Mouse (Mus musculus) embryonic facial prominence, embryonic 13.5 days (tissue): ENCODE data around the gene Tprgl. TPM values are rescaled to one million over a fixed set of nuclear protein-coding genes. Genes with fewer than 3 reads are reported as not detected.

Source experiments
- ATAC-seq: fragments of 200-750 bp; cut with Nextera tagmentation; 2 replicates; pipeline ENCODE4 v1.8.0; 2017; ENCODE audit warnings: low read depth; ENCODE audit not compliant: insufficient number of reproducible peaks, insufficient read depth, low FRiP score, low TSS enrichment
- H3K27ac ChIP-seq: fragments of 300-500 bp; sonication (generic); 2 replicates; pipeline ENCODE4 v1.5.1; 2015; ENCODE audit warnings: moderate library complexity, mild to moderate bottlenecking, inconsistent platforms
- H3K27me3 ChIP-seq: fragments of 300-500 bp; sonication (generic); 2 replicates; pipeline ENCODE4 v1.6.1; 2015; ENCODE audit warnings: mild to moderate bottlenecking, inconsistent platforms
- H3K36me3 ChIP-seq: fragments of 300-500 bp; sonication (generic); 2 replicates; pipeline ENCODE4 v1.6.1; 2015; ENCODE audit warnings: mild to moderate bottlenecking, inconsistent platforms
- H3K4me1 ChIP-seq: fragments of 300-500 bp; sonication (generic); 2 replicates; pipeline ENCODE4 v1.6.1; 2015; ENCODE audit warnings: inconsistent platforms
- H3K4me2 ChIP-seq: fragments of 300-500 bp; sonication (generic); 2 replicates; pipeline ENCODE4 v1.6.1; 2015; ENCODE audit warnings: moderate library complexity, mild to moderate bottlenecking, inconsistent platforms
- H3K4me3 ChIP-seq: fragments of 300-500 bp; sonication (generic); 2 replicates; pipeline ENCODE4 v1.5.1; 2015; ENCODE audit warnings: mild to moderate bottlenecking, inconsistent platforms
- H3K9ac ChIP-seq: fragments of 300-500 bp; sonication (generic); 2 replicates; pipeline ENCODE4 v1.6.1; 2015; ENCODE audit warnings: mild to moderate bottlenecking, inconsistent platforms
- H3K9me3 ChIP-seq: fragments of 300-500 bp; sonication (generic); 2 replicates; pipeline ENCODE4 v1.6.1; 2016; ENCODE audit warnings: inconsistent platforms
- WGBS: fragments of 180-500 bp; shearing (Covaris S2); methylation state at CpG from one replicate; pipeline ENCODE4 v1.1.7; 2015; ENCODE audit warnings: mixed read lengths; 5-methylcytosine and 5-hydroxymethylcytosine counted together
- polyA plus RNA-seq: library from polyadenylated mRNA; unstranded; fragments of >200 nt; fragmentation: Nextera tagmentation; extraction: Ambion mirVana; gene quantifications from 2 replicates; pipeline ENCODE4 v1.2.1, GENCODE M21; 2015

The Tprgl gene
- polyA plus RNA-seq, 1 experiment from 2014 or later: 129 TPM

GRCm38 (mm10) chr4:154159002-154159401, 1.5 kb downstream of the Tprgl start:
- no peak overlapping the region for H3K9ac ChIP-seq
- H3K36me3 ChIP-seq: peaks cover 50% of the 10 kb centered on the region
- H3K4me3 ChIP-seq: peak overlapping the region; percentile 88; the same call in 1 of the 2 replicates
- H3K9me3 ChIP-seq: no peaks in the 10 kb centered on the region
- H3K27me3 ChIP-seq: no peaks in the 10 kb centered on the region
- H3K4me2 ChIP-seq: peak overlapping the region; percentile 84
- no peak for ATAC-seq
- WGBS: 17% methylated on average over 6 of the region's 6 CpGs
- H3K4me1 ChIP-seq: peaks cover 20% of the 10 kb centered on the region
- no peak overlapping the region for H3K27ac ChIP-seq

DNA sequence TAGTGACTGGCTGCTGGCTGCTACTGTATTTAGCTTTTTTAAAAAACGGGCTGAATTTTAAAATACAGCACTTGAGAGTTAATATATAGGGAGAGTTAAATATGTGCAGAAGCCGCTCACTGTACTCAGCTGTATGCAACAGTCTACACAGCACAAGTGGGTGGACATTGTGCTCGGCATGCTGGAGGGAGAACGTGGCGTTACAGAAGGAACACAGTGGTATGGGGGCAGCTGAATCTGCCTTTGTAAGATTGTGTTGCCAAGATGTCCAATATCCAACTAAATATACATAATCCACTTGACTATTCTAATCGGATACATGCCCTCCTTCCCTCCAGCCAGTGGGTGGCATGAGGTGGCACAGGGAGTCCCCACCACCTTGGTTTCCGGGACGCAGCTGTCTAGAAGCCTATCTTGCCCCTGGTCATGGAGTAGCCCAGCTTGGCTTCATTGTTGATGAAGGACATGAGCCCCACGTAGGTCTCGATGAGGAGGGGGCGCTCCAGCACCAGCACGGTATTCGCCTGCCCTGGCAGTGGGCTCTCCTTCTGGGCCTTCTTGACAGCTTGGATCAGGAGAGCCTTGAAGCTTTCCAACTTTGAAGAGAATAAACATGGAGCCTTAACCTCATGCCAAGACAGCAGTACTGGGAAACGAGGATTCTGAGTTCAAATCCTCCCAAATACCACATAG, 2.4 kb downstream of the Tprgl start:
- no peak for ATAC-seq

GRCm38 (mm10) chr4:154156050-154156449, 4.4 kb downstream of the Tprgl start:
- 75% methylated on average over 7 of the region's 7 CpGs for WGBS
- Histone ChIP-seq H3K4me2 (no peak overlapping the region), H3K4me1 (peaks cover 13% of the 10 kb centered on the region), H3K9ac (no peak overlapping the region), H3K36me3 (peaks cover 75% of the 10 kb centered on the region), H3K27me3 (no peaks in the 10 kb centered on the region), H3K4me3 (no peak overlapping the region), H3K27ac (no peak overlapping the region), H3K9me3 (no peaks in the 10 kb centered on the region)
- no peak for ATAC-seq

More for the DNA sequence above, 2.4 kb downstream of the Tprgl start:
- no peak overlapping the region for H3K9ac ChIP-seq
- H3K36me3 ChIP-seq: peaks cover 55% of the 10 kb centered on the region
- H3K4me3 ChIP-seq: no peak overlapping the region
- no peaks in the 10 kb centered on the region for H3K27me3 ChIP-seq
- peaks cover 20% of the 10 kb centered on the region for H3K4me1 ChIP-seq
- no peak overlapping the region for H3K27ac ChIP-seq
- no peaks in the 10 kb centered on the region for H3K9me3 ChIP-seq
- no peak overlapping the region for H3K4me2 ChIP-seq
- WGBS: 92% methylated on average over 14 of the region's 14 CpGs

GRCm38 (mm10) chr4:154154104-154154503, 6.4 kb downstream of the Tprgl start:
- Histone ChIP-seq H3K4me3 (no peak overlapping the region), H3K36me3 (peaks cover 93% of the 10 kb centered on the region), H3K27me3 (no peaks in the 10 kb centered on the region), H3K9me3 (no peaks in the 10 kb centered on the region), H3K4me1 (peaks cover 4% of the 10 kb centered on the region), H3K4me2 (no peak overlapping the region), H3K27ac (no peak overlapping the region), H3K9ac (no peak overlapping the region)
- no peak for ATAC-seq
- 64% methylated on average over 11 of the region's 11 CpGs for WGBS

DNA sequence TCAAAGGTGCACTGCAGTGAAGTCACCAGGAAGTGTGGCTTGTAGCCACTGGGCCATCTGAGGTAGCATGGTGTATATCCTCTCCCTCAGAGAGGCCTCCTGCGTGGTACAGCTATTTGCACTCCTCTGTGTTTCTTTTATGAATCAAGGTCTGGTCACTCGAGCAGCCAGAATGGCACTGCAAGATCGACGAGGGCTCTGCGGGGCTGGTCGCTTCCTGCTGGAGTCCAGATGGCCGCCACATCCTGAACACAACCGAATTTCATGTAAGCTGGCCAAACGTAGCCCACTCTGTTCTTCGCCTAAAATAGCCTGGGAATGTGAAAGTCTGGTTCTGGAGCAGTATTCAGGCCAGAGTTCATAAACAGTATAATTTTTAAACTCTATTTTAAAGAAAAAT, 14.1 kb downstream of the Tprgl start:
- Histone ChIP-seq H3K36me3 (peaks cover 51% of the 10 kb centered on the region), H3K4me2 (no peak overlapping the region), H3K27me3 (peaks cover 7% of the 10 kb centered on the region), H3K4me1 (peaks cover 16% of the 10 kb centered on the region), H3K4me3 (no peak overlapping the region), H3K27ac (no peak overlapping the region), H3K9ac (no peak overlapping the region), H3K9me3 (no peaks in the 10 kb centered on the region)
- no peak for ATAC-seq
- 85% methylated on average over 10 of the region's 10 CpGs for WGBS

DNA sequence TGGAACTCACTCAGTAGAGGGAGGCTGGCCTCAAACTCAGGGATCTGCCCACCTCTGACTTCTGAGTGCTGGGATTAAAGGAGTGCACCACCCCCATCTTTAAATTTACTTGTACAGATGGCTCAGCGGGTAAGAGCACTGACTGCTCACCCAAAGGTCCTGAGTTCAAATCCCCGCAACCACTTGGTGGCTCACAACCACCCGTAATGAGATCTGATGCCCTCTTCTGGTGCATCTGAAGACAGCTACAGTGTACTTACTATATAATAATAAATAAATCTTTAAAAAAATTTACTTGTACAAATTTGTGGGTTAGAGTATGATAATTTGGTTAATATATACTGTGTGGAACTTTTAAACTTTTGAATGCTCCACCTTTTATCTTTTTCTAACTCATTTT, 15.8 kb downstream of the Tprgl start:
- peaks cover 36% of the 10 kb centered on the region for H3K36me3 ChIP-seq
- H3K27me3 ChIP-seq: peaks cover 24% of the 10 kb centered on the region
- ATAC-seq: no peak
- no peaks in the 10 kb centered on the region for H3K9me3 ChIP-seq
- no peak overlapping the region for H3K4me2 ChIP-seq
- WGBS: 75% methylated on average over 3 of the region's 3 CpGs
- H3K9ac ChIP-seq: no peak overlapping the region
- H3K27ac ChIP-seq: no peak overlapping the region
- H3K4me1 ChIP-seq: peaks cover 32% of the 10 kb centered on the region
- H3K4me3 ChIP-seq: no peak overlapping the region

DNA sequence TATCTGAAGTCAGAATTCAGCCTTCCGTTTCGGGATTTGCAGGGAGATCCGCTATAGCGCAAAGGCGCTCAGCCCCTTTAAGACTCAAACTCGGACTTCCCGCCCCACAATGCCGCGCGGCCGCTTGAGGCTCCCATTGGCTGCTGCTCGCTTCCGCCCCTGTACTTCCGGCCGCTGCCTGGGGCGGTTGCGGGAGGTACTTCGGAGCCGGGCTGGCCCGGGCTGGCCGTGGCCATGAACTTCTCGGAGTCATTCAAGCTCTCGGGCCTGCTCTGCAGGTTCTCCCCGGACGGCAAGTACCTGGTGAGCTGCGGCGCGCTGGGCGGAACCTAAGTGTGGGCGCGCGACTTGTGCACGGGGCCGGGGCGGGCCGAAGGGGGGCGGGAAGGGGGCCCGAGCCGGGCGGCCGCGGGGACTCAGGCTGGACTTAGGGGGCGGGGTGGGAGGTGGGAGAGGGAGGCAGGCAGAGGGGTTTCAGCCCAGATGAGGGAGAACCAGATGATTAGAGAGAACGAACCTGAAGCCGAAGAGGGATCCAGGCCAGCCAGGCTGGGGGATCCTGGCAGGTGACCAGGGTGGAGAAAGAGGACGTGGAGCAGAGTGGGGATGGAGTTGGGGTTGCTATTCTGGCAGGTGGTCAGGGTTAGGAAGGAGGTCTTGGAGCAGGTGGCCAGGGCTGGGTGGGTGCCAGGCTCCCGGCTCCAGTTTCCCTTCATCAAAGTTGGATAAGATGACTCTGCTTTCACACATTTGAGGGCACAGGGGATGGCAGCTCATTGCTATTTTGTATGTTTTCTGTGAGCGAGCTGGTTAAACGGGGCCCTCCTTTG, 18.0 kb downstream of the Tprgl start, which contains the start of gene Wrap73:
Gene Wrap73, plus strand, starts transcription at position 162 of the 830 bp plus-strand sequence.
- H3K4me1 ChIP-seq: peaks cover 38% of the 10 kb centered on the region
- H3K9me3 ChIP-seq: no peaks in the 10 kb centered on the region
- peak within 1 kb of the TSS; percentile 84 for H3K4me3 ChIP-seq
- WGBS: 2% methylated on average over 49 of the region's 49 CpGs
- peak; percentile 90 for ATAC-seq
- H3K9ac ChIP-seq: peak within 1 kb of the TSS; percentile 86
- H3K27me3 ChIP-seq: peaks cover 46% of the 10 kb centered on the region
- H3K36me3 ChIP-seq: peaks cover 18% of the 10 kb centered on the region
- peak within 1 kb of the TSS; percentile 89 for H3K4me2 ChIP-seq
- peak within 1 kb of the TSS; percentile 85 for H3K27ac ChIP-seq

DNA sequence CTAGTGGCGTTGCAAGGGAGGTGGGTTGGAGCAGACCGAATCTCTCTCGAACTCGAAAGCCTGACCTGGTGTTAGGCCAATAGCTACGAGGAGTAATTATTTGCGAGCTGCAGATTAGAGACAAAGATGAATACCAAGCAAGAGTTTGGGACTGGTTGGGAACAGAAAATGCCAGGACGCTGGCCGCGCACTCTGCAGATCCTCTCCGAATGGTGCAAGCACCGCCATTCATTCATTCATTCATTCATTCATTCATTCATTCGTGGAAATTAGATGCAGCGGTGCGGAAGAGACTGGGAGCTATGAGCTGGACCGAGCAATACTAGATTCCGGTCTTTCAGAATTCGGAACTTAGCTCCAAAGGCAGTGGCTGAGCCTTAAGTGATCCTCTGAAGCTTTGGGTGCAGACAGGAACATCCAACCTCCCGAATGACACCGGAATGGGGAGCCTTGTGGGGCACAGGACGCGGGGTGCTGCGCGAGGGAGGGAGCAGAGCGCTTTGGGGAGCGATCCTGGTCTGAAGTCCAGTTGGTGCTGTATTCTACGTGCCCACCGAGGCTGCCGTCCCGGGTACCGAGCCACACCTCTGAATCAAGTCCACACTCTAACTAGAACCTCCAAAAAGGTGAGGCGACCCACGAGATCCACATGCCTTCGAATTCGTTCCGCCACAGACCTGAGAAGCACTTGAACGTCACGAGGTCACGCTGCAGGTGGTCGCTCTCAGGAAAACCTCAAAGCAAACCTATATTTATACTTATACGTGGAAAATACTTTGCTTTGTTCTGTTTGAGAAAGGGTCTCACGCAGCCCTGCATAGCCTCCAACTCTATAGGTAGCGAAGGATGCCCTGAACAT, 19.2 kb downstream of the Tprgl start:
- Histone ChIP-seq H3K4me2 (peak overlapping the region; percentile 89), H3K27ac (no peak overlapping the region), H3K27me3 (peaks cover 58% of the 10 kb centered on the region), H3K36me3 (peaks cover 6% of the 10 kb centered on the region), H3K4me3 (peak overlapping the region; percentile 51), H3K4me1 (peaks cover 38% of the 10 kb centered on the region), H3K9me3 (no peaks in the 10 kb centered on the region), H3K9ac (no peak overlapping the region)
- 2% methylated on average over 42 of the region's 42 CpGs for WGBS
- no peak for ATAC-seq

GRCm38 (mm10) chr4:154140213-154141008, 20.1 kb downstream of the Tprgl start:
- peaks cover 67% of the 10 kb centered on the region for H3K27me3 ChIP-seq
- H3K4me1 ChIP-seq: peaks cover 38% of the 10 kb centered on the region
- H3K4me3 ChIP-seq: peak overlapping the region; percentile 51
- no peak overlapping the region for H3K27ac ChIP-seq
- H3K4me2 ChIP-seq: peak overlapping the region; percentile 89
- peaks cover 3% of the 10 kb centered on the region; the same call in 1 of the 2 replicates for H3K36me3 ChIP-seq
- no peak for ATAC-seq
- peak overlapping the region; percentile 69 for H3K9ac ChIP-seq
- WGBS: 2% methylated on average over 46 of the region's 46 CpGs
- no peaks in the 10 kb centered on the region for H3K9me3 ChIP-seq

DNA sequence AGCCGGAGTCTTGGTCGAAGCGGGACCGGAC, 20.5 kb downstream of the Tprgl start, which contains the start of gene Trp73:
Gene Trp73, minus strand, starts transcription at position 27 of the 31 bp plus-strand sequence.
- H3K9me3 ChIP-seq: no peaks in the 10 kb centered on the region
- H3K9ac ChIP-seq: peak within 1 kb of the TSS; percentile 69
- H3K4me1 ChIP-seq: peaks cover 38% of the 10 kb centered on the region
- no peak for ATAC-seq
- 0% methylated on average over 4 of the region's 4 CpGs for WGBS
- no peak within 1 kb of the TSS for H3K27ac ChIP-seq
- H3K36me3 ChIP-seq: no peaks in the 10 kb centered on the region
- H3K4me3 ChIP-seq: peak within 1 kb of the TSS; percentile 51
- H3K4me2 ChIP-seq: peak within 1 kb of the TSS; percentile 89
- H3K27me3 ChIP-seq: peaks cover 71% of the 10 kb centered on the region

DNA sequence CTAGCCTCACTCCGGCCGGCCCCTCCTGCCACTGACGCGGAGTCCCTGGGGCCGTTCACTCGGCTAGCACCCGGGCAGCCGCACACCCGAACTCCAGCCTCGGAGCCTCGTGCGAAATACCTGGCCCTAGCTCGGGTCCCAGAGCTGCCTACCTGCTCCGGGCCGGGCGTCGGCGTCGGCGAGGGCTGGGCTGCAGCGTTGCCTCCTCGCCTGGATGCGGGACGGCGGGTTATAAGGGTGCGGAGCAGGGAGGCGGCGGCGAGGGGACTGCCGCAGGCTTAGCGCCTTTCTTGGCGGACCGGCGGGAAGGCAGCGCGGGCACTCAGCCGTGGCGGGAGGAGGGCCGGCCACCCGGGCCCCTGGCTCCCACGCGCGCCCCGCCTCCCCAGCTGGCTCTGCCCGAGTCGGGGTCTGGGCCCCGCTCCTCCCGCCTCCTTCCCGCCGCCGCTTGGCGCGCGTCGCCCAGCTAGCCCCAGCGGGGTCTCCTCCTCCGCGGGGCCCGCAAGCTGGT, 20.7 kb downstream of the Tprgl start:
- H3K4me2 ChIP-seq: peak overlapping the region; percentile 89
- 2% methylated on average over 44 of the region's 59 CpGs for WGBS
- H3K9ac ChIP-seq: peak overlapping the region; percentile 69
- no peak for ATAC-seq
- H3K36me3 ChIP-seq: no peaks in the 10 kb centered on the region
- peaks cover 73% of the 10 kb centered on the region for H3K27me3 ChIP-seq
- no peaks in the 10 kb centered on the region for H3K9me3 ChIP-seq
- peaks cover 38% of the 10 kb centered on the region for H3K4me1 ChIP-seq
- H3K4me3 ChIP-seq: peak overlapping the region; percentile 51
- H3K27ac ChIP-seq: no peak overlapping the region
